Mouse (Mus musculus) 3134 (cell line): ENCODE data around the gene Gm20532.

Experiments
- DNase-seq: peaks from one replicate; pipeline ENCODE4 v3.0.0-alpha.2; 2011; ENCODE audit warnings: low spot score; ENCODE audit not compliant: insufficient read length; ENCODE audit errors: extremely low read depth

The Gm20532 gene

GRCm38 (mm10) chr2:26573396-26573795 is 13.0 kb upstream of the Gm20532 start:
- no peak for DNase-seq

- no peak for DNase-seq
Observed at GRCm38 (mm10) chr2:26573807-26574206, 12.6 kb upstream of the Gm20532 start.

- DNase-seq = no peak
Observed at GRCm38 (mm10) chr2:26574862-26575261, 11.6 kb upstream of the Gm20532 start.

- DNase-seq = no peak
Observed at GRCm38 (mm10) chr2:26575378-26575777, 11.1 kb upstream of the Gm20532 start.

- DNase-seq = no peak
Observed at GRCm38 (mm10) chr2:26575865-26576264, 10.6 kb upstream of the Gm20532 start.

- no peak for DNase-seq
Observed at GRCm38 (mm10) chr2:26576462-26576861, 10.0 kb upstream of the Gm20532 start.

GRCm38 (mm10) chr2:26578369-26578768 is 8.1 kb upstream of the Gm20532 start:
- DNase-seq = no peak

- DNase-seq = no peak
Observed at GRCm38 (mm10) chr2:26579714-26580113, 6.7 kb upstream of the Gm20532 start, which contains the start of gene Egfl7. Gene Egfl7 (plus strand): TSS chr2:26580014.

- DNase-seq = no peak
Observed at GRCm38 (mm10) chr2:26580751-26581150, 5.7 kb upstream of the Gm20532 start.

- DNase-seq = no peak
Observed at GRCm38 (mm10) chr2:26582203-26582602, 4.2 kb upstream of the Gm20532 start.

- no peak for DNase-seq
Observed at GRCm38 (mm10) chr2:26582741-26583140, 3.7 kb upstream of the Gm20532 start.

- DNase-seq = no peak
Observed at GRCm38 (mm10) chr2:26583640-26584039, 2.8 kb upstream of the Gm20532 start.

GRCm38 (mm10) chr2:26585713-26586112 is 726 bp upstream of the Gm20532 start:
- no peak for DNase-seq

GRCm38 (mm10) chr2:26587044-26587405 is 586 bp downstream of the Gm20532 start:
- DNase-seq = no peak

GRCm38 (mm10) chr2:26588573-26588972 is 2.1 kb downstream of the Gm20532 start:
- DNase-seq = no peak

GRCm38 (mm10) chr2:26589284-26589683 is 2.8 kb downstream of the Gm20532 start:
- DNase-seq = no peak

GRCm38 (mm10) chr2:26590282-26590681 is 3.8 kb downstream of the Gm20532 start:
- DNase-seq = no peak

GRCm38 (mm10) chr2:26590962-26591361 is 4.5 kb downstream of the Gm20532 start:
- DNase-seq = no peak

- DNase-seq = no peak
Observed at GRCm38 (mm10) chr2:26591416-26591815, 5.0 kb downstream of the Gm20532 start.

GRCm38 (mm10) chr2:26593211-26594021 is 7.0 kb downstream of the Gm20532 start:
- no peak for DNase-seq

- DNase-seq = peak; percentile 66
Observed at GRCm38 (mm10) chr2:26594022-26594346, 7.5 kb downstream of the Gm20532 start.

- no peak for DNase-seq
Observed at GRCm38 (mm10) chr2:26594461-26594933, 8.1 kb downstream of the Gm20532 start.
